Mouse (Mus musculus) megakaryocyte, embryonic 14.5 days (primary cell): ENCODE results near the gene Eif4h.

Experiments used
- FLI1 ChIP-seq: IDR thresholded peaks from 2 replicates; pipeline ENCODE4 v1.6.1; 2012; ENCODE audit warnings: low read length, inconsistent platforms, mixed read lengths
- GATA1 ChIP-seq: IDR thresholded peaks from 3 replicates; pipeline ENCODE4 v1.6.1; 2012; ENCODE audit warnings: mixed read lengths, low read length, inconsistent platforms, borderline replicate concordance

DNA sequence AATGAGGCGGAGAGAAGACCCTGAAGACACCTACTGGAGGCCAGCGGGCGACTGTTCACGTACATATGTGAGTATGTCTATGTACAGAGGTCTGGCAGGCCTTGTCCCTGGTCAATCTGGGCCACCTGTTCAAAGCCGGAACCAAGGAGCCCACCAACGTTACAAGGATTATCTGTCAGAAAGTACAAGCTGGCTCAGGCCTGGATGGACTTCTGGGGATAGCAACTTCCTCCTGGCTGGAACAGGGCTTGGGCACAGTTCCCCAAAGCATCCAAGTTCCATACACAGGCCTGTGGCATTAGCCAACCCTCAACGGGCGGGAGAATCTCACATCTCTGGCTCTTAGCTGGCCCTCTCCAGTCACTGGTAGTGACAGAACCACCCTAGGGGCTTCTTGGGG, 25.0 kb downstream of the Eif4h start:
- TF ChIP-seq GATA1 (no peak), FLI1 (no peak)
